Mouse (Mus musculus): ENCODE results near the gene AW146154. TPM values are rescaled to one million over a fixed set of nuclear protein-coding genes. Genes with fewer than 3 reads are reported as not detected.
A peak's percentile ranks its signal among the peaks of the same experiment; 100 is the strongest.
"Not testable (repeated sequence)": the region's sequence is repeated elsewhere in the genome, so short reads cannot be mapped to it uniquely, and the experiment has no call there.

AW146154 gene
- polyA plus RNA-seq (2014; fragmentation: Nextera tagmentation; extraction: Ambion mirVana): 6.3 and 8.1 TPM in 2 replicates

DNA sequence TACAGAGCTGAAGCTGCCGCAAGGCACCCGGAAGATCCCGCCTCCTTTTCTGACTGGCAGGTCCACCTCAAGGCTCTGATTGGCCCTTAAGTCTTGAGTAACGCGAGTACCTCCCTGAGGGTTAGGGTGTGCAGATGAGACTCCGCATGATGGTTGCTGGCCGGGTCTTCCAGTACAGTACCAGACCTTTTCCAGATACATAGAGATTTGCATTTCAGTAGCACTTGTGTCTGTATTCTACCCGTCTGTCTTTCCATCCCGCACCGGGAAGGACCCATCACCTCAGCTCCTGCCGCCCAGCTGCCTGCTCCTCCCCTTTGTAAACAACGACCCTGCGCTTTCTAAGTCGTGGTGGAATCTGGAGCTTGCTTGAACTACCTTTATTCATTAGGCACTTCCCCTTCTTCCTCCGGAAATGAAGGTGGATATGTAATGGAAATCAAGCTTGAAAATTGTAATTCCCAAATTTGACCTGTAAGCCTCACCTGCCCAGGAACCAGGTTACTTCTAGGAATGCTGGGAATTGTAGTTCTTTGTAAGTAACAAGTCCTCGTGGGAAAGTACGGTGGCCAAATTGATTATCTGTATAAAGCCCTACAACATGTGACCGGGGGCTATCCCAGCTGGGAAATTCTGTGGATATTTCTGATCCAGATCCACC, at the start of gene AW146154, which contains the start of gene Gm20449:
TSS of gene AW146154 (minus strand) at position 502 of the 661 bp plus-strand sequence.
TSS of gene Gm20449 (minus strand) at position 29 of the 661 bp plus-strand sequence.
- Histone ChIP-seq H3K27me3 (ENCODE audit: control insufficient read depth, insufficient read depth, low read length) (no peaks in the 10 kb centered on the region), H3K4me1 (ENCODE audit: control insufficient read depth, insufficient read depth, low read length) (no peaks in the 10 kb centered on the region), H3K27ac (ENCODE audit: low read depth, low read length) (no peak within 1 kb of the TSS), H3K9ac (ENCODE audit: low read length) (peak within 1 kb of the TSS; percentile 57), H3K4me3 (ENCODE audit: low read depth, low read length) (peak within 1 kb of the TSS; percentile 55), H3K4me2 (peak within 1 kb of the TSS; percentile 62), H3K9me3 (ENCODE audit: control insufficient read depth, low read length) (no peaks in the 10 kb centered on the region; the same call in 1 of the 2 replicates), H3K36me3 (ENCODE audit: control insufficient read depth, insufficient read depth, low read length) (no peaks in the 10 kb centered on the region)
- WGBS: under 1% methylated on average over 18 of the region's 18 CpGs
- peak; percentile 99 for ATAC-seq (ENCODE audit: low FRiP score)
- peak; percentile 97 for DNase-seq (ENCODE audit: low spot score, missing footprints)

DNA sequence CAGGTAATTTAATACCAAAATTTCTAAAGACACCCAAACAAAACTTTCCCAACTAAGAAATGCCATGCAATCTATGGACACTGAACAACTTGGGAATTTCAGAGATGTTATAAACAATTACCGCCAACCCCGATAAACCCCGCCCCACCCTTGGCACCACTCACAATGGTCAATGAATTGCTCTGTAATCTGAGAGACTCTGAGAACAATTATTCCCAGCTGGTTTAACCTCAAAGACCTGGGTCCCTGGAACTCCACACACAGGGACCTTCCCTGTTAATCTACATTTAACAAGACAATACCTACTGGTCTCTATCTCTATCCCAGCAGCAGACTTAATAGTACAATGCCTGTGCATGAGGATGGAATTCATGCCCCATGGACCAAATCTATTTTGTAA, 13.0 kb upstream of the AW146154 start:
- H3K4me1 ChIP-seq (ENCODE audit: control insufficient read depth, insufficient read depth, low read length): no peaks in the 10 kb centered on the region
- no peaks in the 10 kb centered on the region for H3K36me3 ChIP-seq (ENCODE audit: control insufficient read depth, insufficient read depth, low read length)
- no peak for ATAC-seq (ENCODE audit: low FRiP score)
- no peak overlapping the region for H3K4me3 ChIP-seq (ENCODE audit: low read depth, low read length)
- no peaks in the 10 kb centered on the region for H3K27me3 ChIP-seq (ENCODE audit: control insufficient read depth, insufficient read depth, low read length)
- WGBS: 87% methylated on average over 3 of the region's 3 CpGs
- H3K4me2 ChIP-seq: no peak overlapping the region
- no peak overlapping the region for H3K27ac ChIP-seq (ENCODE audit: low read depth, low read length)
- DNase-seq (ENCODE audit: low spot score, missing footprints): no peak
- no peak overlapping the region for H3K9ac ChIP-seq (ENCODE audit: low read length)
- H3K9me3 ChIP-seq (ENCODE audit: control insufficient read depth, low read length): no peaks in the 10 kb centered on the region; the same call in 1 of the 2 replicates

DNA sequence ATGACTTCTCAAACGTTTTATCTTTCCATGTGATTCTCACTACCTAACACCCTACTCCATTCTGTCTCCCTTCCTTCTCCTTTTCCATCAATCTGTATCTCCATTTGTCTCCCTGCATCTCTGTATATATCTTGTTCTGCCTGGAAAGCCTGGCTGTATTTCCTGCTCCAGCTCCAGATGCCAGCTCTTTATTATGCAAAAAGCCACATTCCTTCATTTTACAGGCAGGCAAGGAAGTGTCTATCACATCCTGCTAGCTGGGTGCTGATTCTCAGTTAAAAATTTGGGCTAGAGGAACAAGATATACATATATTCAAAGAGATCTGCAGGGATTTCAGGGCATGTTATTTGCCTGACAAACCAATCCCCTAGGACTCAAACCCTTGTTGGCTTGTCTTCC, 12.5 kb upstream of the AW146154 start:
- 17% methylated on average over 1 of the region's 1 CpGs for WGBS
- Histone ChIP-seq H3K4me3 (ENCODE audit: low read depth, low read length) (no peak overlapping the region), H3K9ac (ENCODE audit: low read length) (no peak overlapping the region), H3K27ac (ENCODE audit: low read depth, low read length) (no peak overlapping the region), H3K27me3 (ENCODE audit: control insufficient read depth, insufficient read depth, low read length) (no peaks in the 10 kb centered on the region), H3K9me3 (ENCODE audit: control insufficient read depth, low read length) (no peaks in the 10 kb centered on the region; the same call in 1 of the 2 replicates), H3K4me1 (ENCODE audit: control insufficient read depth, insufficient read depth, low read length) (no peaks in the 10 kb centered on the region), H3K4me2 (no peak overlapping the region), H3K36me3 (ENCODE audit: control insufficient read depth, insufficient read depth, low read length) (no peaks in the 10 kb centered on the region)
- ATAC-seq (ENCODE audit: low FRiP score) (no peak), DNase-seq (ENCODE audit: low spot score, missing footprints) (no peak)

DNA sequence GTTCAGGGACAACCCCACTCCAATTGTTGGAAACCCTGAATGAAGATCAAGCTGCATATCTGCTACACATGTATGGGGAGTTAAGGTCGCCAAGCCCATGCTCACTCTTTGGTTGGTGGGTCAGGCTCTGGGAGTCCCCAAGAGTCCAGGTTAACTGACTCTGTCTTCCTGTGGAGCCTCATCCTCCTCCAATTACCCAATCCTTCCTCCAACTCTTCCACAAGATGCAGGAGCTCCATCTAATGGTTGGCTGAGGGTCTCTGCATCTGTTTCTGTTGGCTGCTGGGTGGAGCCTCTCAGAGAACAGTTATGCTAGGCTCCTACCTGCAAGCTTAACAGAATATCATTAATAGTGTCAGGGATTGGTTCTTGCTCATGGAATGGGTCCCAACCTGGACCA, 2.7 kb upstream of the AW146154 start:
- Histone ChIP-seq H3K27me3 (ENCODE audit: control insufficient read depth, insufficient read depth, low read length) (no peaks in the 10 kb centered on the region), H3K9ac (ENCODE audit: low read length) (no peak overlapping the region), H3K9me3 (ENCODE audit: control insufficient read depth, low read length) (no peaks in the 10 kb centered on the region), H3K27ac (ENCODE audit: low read depth, low read length) (no peak overlapping the region), H3K36me3 (ENCODE audit: control insufficient read depth, insufficient read depth, low read length) (no peaks in the 10 kb centered on the region), H3K4me1 (ENCODE audit: control insufficient read depth, insufficient read depth, low read length) (no peaks in the 10 kb centered on the region), H3K4me3 (ENCODE audit: low read depth, low read length) (no peak overlapping the region), H3K4me2 (no peak overlapping the region)
- DNase-seq (ENCODE audit: low spot score, missing footprints) (no peak), ATAC-seq (ENCODE audit: low FRiP score) (no peak)
- 52% methylated on average over 1 of the region's 1 CpGs for WGBS

DNA sequence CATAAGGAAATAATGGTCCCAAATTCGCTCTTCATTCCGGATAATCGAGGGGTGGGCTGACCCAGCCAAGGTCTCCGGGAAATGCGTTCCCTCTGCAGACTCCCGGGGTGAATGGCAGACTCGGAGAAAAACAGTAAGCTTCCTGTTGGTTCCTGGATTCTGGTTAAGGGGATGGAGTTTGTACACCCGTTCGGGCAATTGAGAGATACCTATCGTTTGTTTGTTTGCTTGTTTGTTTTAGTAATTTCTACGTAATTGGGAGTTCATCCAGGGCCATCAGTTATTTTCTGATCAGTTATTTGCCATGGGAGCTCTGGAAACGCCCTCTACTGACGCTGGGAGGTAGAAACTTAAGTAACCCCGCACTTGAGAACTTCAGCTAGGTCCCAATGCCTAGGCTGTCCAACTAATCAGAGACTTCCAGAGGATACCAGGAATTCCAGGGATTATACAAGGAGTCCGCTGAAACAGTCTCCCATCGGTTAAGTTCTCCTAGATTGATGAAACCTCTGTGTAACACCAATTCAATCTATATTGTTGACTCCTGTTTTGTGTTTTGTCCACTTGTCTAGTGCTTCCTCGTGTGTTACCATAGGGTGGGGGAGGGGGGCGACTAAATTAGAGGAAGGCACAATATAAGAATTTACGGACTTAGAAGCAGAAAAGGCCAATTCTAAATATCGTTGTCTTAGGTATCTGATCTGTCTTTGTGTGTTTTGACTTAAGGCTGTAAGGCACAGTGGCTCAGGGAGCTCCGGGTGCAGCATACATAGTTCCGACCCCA, 653 bp upstream of the AW146154 start:
- 21% methylated on average over 22 of the region's 22 CpGs for WGBS
- no peak for ATAC-seq (ENCODE audit: low FRiP score)

DNA sequence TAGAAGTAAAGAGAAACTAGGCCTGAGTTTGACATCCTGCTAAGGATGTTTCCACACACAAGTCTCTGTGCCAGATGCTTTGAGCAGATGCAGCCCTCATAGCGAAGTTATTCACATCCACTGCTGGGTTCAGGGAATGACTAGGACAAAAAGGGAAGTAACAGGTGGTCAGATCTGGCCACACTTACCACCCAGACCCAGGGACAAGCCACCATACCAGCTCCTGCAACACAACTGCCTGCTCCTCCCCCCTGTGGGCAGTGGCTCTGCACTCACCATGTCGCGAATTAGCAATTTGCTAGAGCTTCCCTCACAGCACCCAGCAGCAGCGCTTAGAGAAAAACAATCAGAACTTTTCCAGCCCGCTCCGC, 687 bp downstream of the AW146154 start:
- H3K27ac ChIP-seq (ENCODE audit: low read depth, low read length); H3K4me1 ChIP-seq (ENCODE audit: control insufficient read depth, insufficient read depth, low read length); H3K9me3 ChIP-seq (ENCODE audit: control insufficient read depth, low read length); H3K27me3 ChIP-seq (ENCODE audit: control insufficient read depth, insufficient read depth, low read length); ATAC-seq (ENCODE audit: low FRiP score); DNase-seq (ENCODE audit: low spot score, missing footprints); H3K36me3 ChIP-seq (ENCODE audit: control insufficient read depth, insufficient read depth, low read length): not testable (repeated sequence)
- under 1% methylated on average over 6 of the region's 6 CpGs for WGBS
- Histone ChIP-seq H3K9ac (ENCODE audit: low read length) (peak overlapping the region; percentile 57), H3K4me3 (ENCODE audit: low read depth, low read length) (peak overlapping the region; percentile 55), H3K4me2 (peak overlapping the region; percentile 62)

More for the DNA sequence above, 653 bp upstream of the AW146154 start:
- Histone ChIP-seq H3K9ac (ENCODE audit: low read length) (peak overlapping the region; percentile 57; the same call in 1 of the 2 replicates), H3K4me1 (ENCODE audit: control insufficient read depth, insufficient read depth, low read length) (no peaks in the 10 kb centered on the region), H3K4me2 (peak overlapping the region; percentile 62), H3K4me3 (ENCODE audit: low read depth, low read length) (peak overlapping the region; percentile 55), H3K27me3 (ENCODE audit: control insufficient read depth, insufficient read depth, low read length) (no peaks in the 10 kb centered on the region), H3K36me3 (ENCODE audit: control insufficient read depth, insufficient read depth, low read length) (no peaks in the 10 kb centered on the region), H3K9me3 (ENCODE audit: control insufficient read depth, low read length) (no peaks in the 10 kb centered on the region; the same call in 1 of the 2 replicates), H3K27ac (ENCODE audit: low read depth, low read length) (no peak overlapping the region)
- peak; percentile 93 for DNase-seq (ENCODE audit: low spot score, missing footprints)

DNA sequence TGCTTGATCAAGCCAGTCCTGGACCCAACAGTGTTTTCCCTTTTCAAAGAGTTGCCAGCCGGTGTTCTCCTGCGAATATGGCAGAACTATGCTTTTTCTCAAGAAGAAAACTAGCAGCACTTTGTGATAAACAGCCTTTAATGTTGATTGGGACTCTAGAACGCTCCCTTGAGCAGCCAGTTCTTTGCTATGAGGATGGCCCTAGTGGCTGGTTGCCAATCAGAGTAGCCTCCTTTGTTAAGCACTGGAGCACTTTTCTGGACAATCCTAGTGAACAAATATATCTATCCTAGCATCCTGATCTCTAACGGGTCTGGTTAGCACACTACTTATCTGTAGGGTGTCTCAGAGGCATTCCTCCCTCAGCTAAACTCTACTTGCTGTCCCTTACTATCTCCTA, 1.2 kb downstream of the AW146154 start:
- not testable (repeated sequence) for H3K4me3 ChIP-seq (ENCODE audit: low read depth, low read length)

DNA sequence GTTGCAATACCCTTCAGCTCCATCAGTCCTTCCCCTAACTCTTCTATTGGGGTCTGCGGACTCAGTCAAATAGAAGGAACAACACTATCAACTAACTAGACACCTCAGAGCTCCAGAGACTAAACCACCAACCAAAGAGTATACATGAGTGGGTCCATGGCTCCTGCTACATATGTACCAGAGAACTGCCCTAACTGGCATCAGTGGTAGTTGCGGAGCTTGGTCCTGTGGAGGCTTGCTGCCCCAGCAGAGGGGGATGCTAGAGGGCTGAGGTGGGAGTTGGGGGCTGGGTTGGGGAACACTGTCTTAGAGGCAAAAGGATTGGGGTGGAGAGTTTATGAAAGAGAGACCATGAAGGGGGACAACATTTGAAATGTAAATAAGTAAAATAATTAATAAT, 1.8 kb downstream of the AW146154 start:
- H3K9me3 ChIP-seq (ENCODE audit: control insufficient read depth, low read length): no peaks in the 10 kb centered on the region; the same call in 1 of the 2 replicates
- WGBS: 96% methylated on average over 2 of the region's 2 CpGs
- no peak overlapping the region for H3K9ac ChIP-seq (ENCODE audit: low read length)
- H3K4me2 ChIP-seq: no peak overlapping the region
- H3K27me3 ChIP-seq (ENCODE audit: control insufficient read depth, insufficient read depth, low read length): no peaks in the 10 kb centered on the region
- H3K4me3 ChIP-seq (ENCODE audit: low read depth, low read length): no peak overlapping the region
- H3K4me1 ChIP-seq (ENCODE audit: control insufficient read depth, insufficient read depth, low read length): no peaks in the 10 kb centered on the region
- H3K36me3 ChIP-seq (ENCODE audit: control insufficient read depth, insufficient read depth, low read length): no peaks in the 10 kb centered on the region
- no peak for DNase-seq (ENCODE audit: low spot score, missing footprints)
- no peak overlapping the region for H3K27ac ChIP-seq (ENCODE audit: low read depth, low read length)
- ATAC-seq (ENCODE audit: low FRiP score): no peak

More for the DNA sequence above, 1.2 kb downstream of the AW146154 start:
- not testable (repeated sequence) for H3K9me3 ChIP-seq (ENCODE audit: control insufficient read depth, low read length); H3K9ac ChIP-seq (ENCODE audit: low read length); H3K4me1 ChIP-seq (ENCODE audit: control insufficient read depth, insufficient read depth, low read length); ATAC-seq (ENCODE audit: low FRiP score); H3K27ac ChIP-seq (ENCODE audit: low read depth, low read length); H3K36me3 ChIP-seq (ENCODE audit: control insufficient read depth, insufficient read depth, low read length); DNase-seq (ENCODE audit: low spot score, missing footprints); H3K27me3 ChIP-seq (ENCODE audit: control insufficient read depth, insufficient read depth, low read length)
- H3K4me2 ChIP-seq: peak overlapping the region; percentile 62; the same call in 1 of the 2 replicates
- WGBS: 62% methylated on average over 2 of the region's 4 CpGs

DNA sequence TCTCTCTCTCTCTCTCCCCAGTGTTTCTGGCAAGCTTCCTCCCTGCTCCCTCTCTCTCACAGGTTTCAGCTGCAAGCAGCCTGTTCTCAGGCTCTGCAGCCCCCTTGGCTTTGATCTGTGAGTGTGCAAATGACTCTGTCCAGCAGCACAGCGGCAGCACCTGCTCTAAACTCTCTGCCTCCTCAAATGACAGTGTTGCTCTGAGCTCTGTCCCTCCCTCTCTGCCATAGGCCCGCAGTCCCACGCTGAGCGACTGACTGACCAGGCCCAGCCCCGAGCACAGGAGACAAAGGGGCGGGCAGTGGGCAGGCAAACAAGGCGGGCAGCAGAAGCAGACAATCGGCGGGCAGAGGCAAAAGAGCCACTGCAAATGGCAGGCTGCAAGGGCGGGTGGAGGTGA, 47.8 kb downstream of the AW146154 start:
- H3K9ac ChIP-seq (ENCODE audit: low read length): no peak overlapping the region
- H3K4me1 ChIP-seq (ENCODE audit: control insufficient read depth, insufficient read depth, low read length): no peaks in the 10 kb centered on the region
- H3K4me2 ChIP-seq: no peak overlapping the region
- peaks cover 5% of the 10 kb centered on the region for H3K9me3 ChIP-seq (ENCODE audit: control insufficient read depth, low read length)
- ATAC-seq (ENCODE audit: low FRiP score): peak; percentile 70
- DNase-seq (ENCODE audit: low spot score, missing footprints): no peak
- H3K4me3 ChIP-seq (ENCODE audit: low read depth, low read length): no peak overlapping the region
- WGBS: 11% methylated on average over 10 of the region's 10 CpGs
- no peaks in the 10 kb centered on the region for H3K36me3 ChIP-seq (ENCODE audit: control insufficient read depth, insufficient read depth, low read length)
- no peak overlapping the region for H3K27ac ChIP-seq (ENCODE audit: low read depth, low read length)
- H3K27me3 ChIP-seq (ENCODE audit: control insufficient read depth, insufficient read depth, low read length): no peaks in the 10 kb centered on the region

All from midbrain, embryonic 11.5 days (tissue).